Comparison of ENCODE assay signal across 8 mouse cellular contexts in the genomic region with DNA sequence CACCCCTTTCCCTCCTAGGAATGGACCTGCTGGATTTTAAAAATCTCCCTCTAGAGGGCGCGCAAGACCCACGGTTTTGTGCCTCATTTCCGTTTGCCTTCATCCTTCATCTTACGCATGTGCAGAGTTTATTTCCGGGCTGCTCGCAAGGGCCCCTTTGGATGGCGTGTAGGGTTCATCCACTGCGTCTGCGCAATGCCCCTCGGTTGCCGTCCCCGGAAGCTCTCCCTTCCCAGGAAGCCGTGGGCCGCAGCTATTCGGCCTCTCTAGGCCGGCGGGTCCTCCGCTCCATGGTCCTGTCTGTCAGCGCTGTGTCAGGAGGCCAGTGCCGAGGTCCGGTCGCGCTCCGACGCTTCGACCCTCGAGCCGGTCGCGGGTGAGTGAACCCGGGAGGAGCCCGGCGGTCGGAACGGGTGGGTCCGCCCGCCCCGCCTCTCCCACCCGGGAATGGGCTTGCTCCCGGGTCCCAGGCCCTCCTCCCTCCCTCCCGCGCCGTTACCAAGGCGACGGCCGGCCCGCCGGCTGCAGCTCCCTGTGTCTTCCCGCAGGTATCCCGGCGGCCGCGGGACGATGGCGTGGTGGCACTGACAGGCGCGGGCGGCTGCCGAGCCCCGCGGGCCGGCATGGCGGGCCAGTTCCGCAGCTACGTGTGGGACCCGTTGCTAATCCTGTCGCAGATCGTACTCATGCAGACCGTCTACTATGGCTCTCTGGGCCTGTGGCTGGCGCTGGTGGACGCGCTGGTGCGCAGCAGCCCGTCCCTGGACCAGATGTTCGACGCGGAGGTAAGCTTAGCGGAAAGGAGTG. TPM values are rescaled to one million over a fixed set of nuclear protein-coding genes. Genes with fewer than 3 reads are reported as not detected.
DNase-seq lines count a peak whose midpoint lies in the region; ATAC-seq lines count a peak whose summit lies in the region.

A gene (plus strand): TSS at position 223 of the 807 bp plus-strand sequence.

- H3K9me3 ChIP-seq in heart, embryonic 14.5 days (ENCODE audit: control insufficient read depth, low read length) = no peaks in the 10 kb centered on the region
- H3K9me3 ChIP-seq in liver, embryonic 13.5 days (replicated peaks) = no peaks in the 10 kb centered on the region
- no peaks in the 10 kb centered on the region for H3K9me3 ChIP-seq in stomach, embryonic 16.5 days (replicated peaks; ENCODE audit: control insufficient read depth, low read length)

- peaks cover 9 to 15% of the 10 kb centered on the region in 2 experiments for H3K4me1 ChIP-seq in heart, embryonic 14.5 days (ENCODE audit: control insufficient read depth in 2 of 2, insufficient read depth in 2 of 2, low read length in 2 of 2)
- peaks cover 42% of the 10 kb centered on the region for H3K4me1 ChIP-seq in liver, embryonic 13.5 days (replicated peaks)
- peaks cover 16% of the 10 kb centered on the region for H3K4me1 ChIP-seq in stomach, embryonic 16.5 days (ENCODE audit: control insufficient read depth, insufficient read depth, low read length)

- peak within 1 kb of the TSS in 1 of 2 experiments; percentile 59; a peak in 3 of 4 replicates for H3K27ac ChIP-seq in heart, embryonic 14.5 days (replicated peaks in 1 of 2; ENCODE audit: control insufficient read depth in 1 of 2, insufficient read depth in 1 of 2, low read depth in 2 of 2, low read length in 2 of 2)
- peak within 1 kb of the TSS; percentile 72 for H3K27ac ChIP-seq in liver, embryonic 13.5 days
- peak within 1 kb of the TSS; percentile 75 for H3K27ac ChIP-seq in stomach, embryonic 16.5 days (ENCODE audit: low read length)

- peak within 1 kb of the TSS; percentile 75 for H3K9ac ChIP-seq in heart, embryonic 14.5 days (ENCODE audit: low read length)
- H3K9ac ChIP-seq in liver, embryonic 13.5 days = peak within 1 kb of the TSS; percentile 84
- H3K9ac ChIP-seq in stomach, embryonic 16.5 days (ENCODE audit: low read length) = peak within 1 kb of the TSS; percentile 91

- peak; percentile 77 for DNase-seq in c-Kit-negative CD71-positive TER-119-positive erythroid progenitor cells, embryonic 14.5 days (ENCODE audit: low read depth, low spot score)
- peak; percentile 92 for DNase-seq in fibroblast of lung, adult 2 months (ENCODE audit: low read depth)
- DNase-seq in kidney, postnatal 14 days = peak; percentile 97
- DNase-seq in liver, embryonic 13.5 days = peak; percentile 93
- DNase-seq in neural tube, embryonic 10.5 days (ENCODE audit: extremely low spot score, low spot score) = peak; percentile 96

- peak within 1 kb of the TSS; percentile 71 to 79 for H3K4me3 ChIP-seq in heart, embryonic 14.5 days (ENCODE audit: control insufficient read depth in 1 of 2, insufficient read depth in 1 of 2, low read depth in 1 of 2, low read length in 2 of 2)
- H3K4me3 ChIP-seq in liver, embryonic 13.5 days (replicated peaks) = peak within 1 kb of the TSS; percentile 91
- peak within 1 kb of the TSS; percentile 93 for H3K4me3 ChIP-seq in stomach, embryonic 16.5 days (replicated peaks; ENCODE audit: low read length)

- peak; percentile 85 for ATAC-seq in CD4-positive, CD25-positive, alpha-beta regulatory T cell, adult 4 months
- peak; percentile 98 for ATAC-seq in heart, embryonic 14.5 days (ENCODE audit: insufficient number of reproducible peaks, insufficient read depth, low FRiP score, low read depth)
- ATAC-seq in liver, embryonic 13.5 days (ENCODE audit: low read depth) = peak; percentile 98
- peak; percentile 96 for ATAC-seq in stomach, embryonic 16.5 days (ENCODE audit: insufficient read depth, low FRiP score)

- peaks cover 35% of the 10 kb centered on the region for H3K36me3 ChIP-seq in heart, embryonic 14.5 days (ENCODE audit: control insufficient read depth, insufficient read depth, low read length)
- peaks cover 23% of the 10 kb centered on the region for H3K36me3 ChIP-seq in liver, embryonic 13.5 days
- 0 out of 2 replicates have a peak, but pooled peaks cover 4% of the 10 kb centered on the region for H3K36me3 ChIP-seq in stomach, embryonic 16.5 days (ENCODE audit: control insufficient read depth, insufficient read depth, low read length)

- no peaks in the 10 kb centered on the region for H3K27me3 ChIP-seq in heart, embryonic 14.5 days (ENCODE audit: control insufficient read depth, insufficient read depth, low read length)
- no peaks in the 10 kb centered on the region for H3K27me3 ChIP-seq in liver, embryonic 13.5 days
- H3K27me3 ChIP-seq in stomach, embryonic 16.5 days (ENCODE audit: control insufficient read depth, insufficient read depth, low read length) = no peaks in the 10 kb centered on the region

- under 1% methylated on average over 75 of the region's 79 CpGs for WGBS in heart, embryonic 14.5 days
- WGBS in liver, embryonic 13.5 days (ENCODE audit: insufficient replicate concordance) = under 1% methylated on average over 75 of the region's 79 CpGs
- under 1% methylated on average over 79 of the region's 79 CpGs for WGBS in stomach, embryonic 16.5 days

- H3K4me2 ChIP-seq in heart, embryonic 14.5 days (ENCODE audit: low read length) = peak within 1 kb of the TSS; percentile 84
- H3K4me2 ChIP-seq in liver, embryonic 13.5 days = peak within 1 kb of the TSS; percentile 91
- peak within 1 kb of the TSS; percentile 74 for H3K4me2 ChIP-seq in stomach, embryonic 16.5 days (ENCODE audit: low read depth, low read length)

RNA-seq across cellular contexts. Expression of the gene that starts here (rescaled TPM):
- not detected for polyA plus RNA-seq in CD4-positive, CD25-positive, alpha-beta regulatory T cell, adult 4 months (2017; shearing (Covaris generic))
- 8.0 and 16.3 TPM in 2 replicates for polyA plus RNA-seq in heart, embryonic 14.5 days (2014; fragmentation: Nextera tagmentation; extraction: Ambion mirVana)
- polyA plus RNA-seq in liver, embryonic 13.5 days (2015; fragmentation: Nextera tagmentation; extraction: Ambion mirVana) = 5.3 and 5.7 TPM in 2 replicates
- polyA plus RNA-seq in stomach, embryonic 16.5 days (2015; fragmentation: Nextera tagmentation; extraction: Ambion mirVana) = 17.2 and 19.2 TPM in 2 replicates

Comparison
In these comparisons a context has a peak if more than half of its experiments do, and no peak if none do; other contexts are left out.
1. Peak in ATAC-seq in CD4-positive, CD25-positive, alpha-beta regulatory T cell, adult 4 months; RNA of the gene not detected or under 1 TPM.